Mouse (Mus musculus) brown adipose tissue, adult 24 weeks (tissue): ENCODE results near the gene Hist1h1a. TPM values are rescaled to one million over a fixed set of nuclear protein-coding genes. Genes with fewer than 3 reads are reported as not detected.
"Not testable (repeated sequence)": the region's sequence is repeated elsewhere in the genome, so short reads cannot be mapped to it uniquely, and the experiment has no call there.

Source experiments
- H3K27ac ChIP-seq: fragments of 200-500 bp; replicated peaks from 2 replicates; pipeline ENCODE4 v1.5.1; 2012; ENCODE audit warnings: low read depth, mild to moderate bottlenecking, low read length
- H3K4me1 ChIP-seq: fragments of 200-500 bp; 2 replicates; pipeline ENCODE4 v1.6.1; 2012; ENCODE audit warnings: low read length, mixed read lengths; ENCODE audit not compliant: control insufficient read depth, insufficient read depth, insufficient read length
- H3K4me3 ChIP-seq: fragments of 200-500 bp; 2 replicates; pipeline ENCODE4 v1.5.1; 2012; ENCODE audit warnings: low read depth, mild to moderate bottlenecking, low read length, moderate library complexity; ENCODE audit not compliant: insufficient read depth
- polyA plus RNA-seq: library from polyadenylated mRNA; stranded (reverse); fragments of >200 nt; gene quantifications from 2 replicates; pipeline ENCODE4 v1.2.4, GENCODE M21; 2012; ENCODE audit not compliant: missing spikeins, insufficient read depth, insufficient read length

Hist1h1a gene
- polyA plus RNA-seq = not detected in 2 replicates

GRCm38 (mm10) chr13:23763586-23764323 lies at the start of gene Hist1h1a:
Gene Hist1h1a, plus strand, starts transcription at chr13:23763666.
- no peak within 1 kb of the TSS for H3K27ac ChIP-seq
- H3K4me1 ChIP-seq = no peaks in the 10 kb centered on the region
- H3K4me3 ChIP-seq = peak within 1 kb of the TSS; percentile 66

DNA sequence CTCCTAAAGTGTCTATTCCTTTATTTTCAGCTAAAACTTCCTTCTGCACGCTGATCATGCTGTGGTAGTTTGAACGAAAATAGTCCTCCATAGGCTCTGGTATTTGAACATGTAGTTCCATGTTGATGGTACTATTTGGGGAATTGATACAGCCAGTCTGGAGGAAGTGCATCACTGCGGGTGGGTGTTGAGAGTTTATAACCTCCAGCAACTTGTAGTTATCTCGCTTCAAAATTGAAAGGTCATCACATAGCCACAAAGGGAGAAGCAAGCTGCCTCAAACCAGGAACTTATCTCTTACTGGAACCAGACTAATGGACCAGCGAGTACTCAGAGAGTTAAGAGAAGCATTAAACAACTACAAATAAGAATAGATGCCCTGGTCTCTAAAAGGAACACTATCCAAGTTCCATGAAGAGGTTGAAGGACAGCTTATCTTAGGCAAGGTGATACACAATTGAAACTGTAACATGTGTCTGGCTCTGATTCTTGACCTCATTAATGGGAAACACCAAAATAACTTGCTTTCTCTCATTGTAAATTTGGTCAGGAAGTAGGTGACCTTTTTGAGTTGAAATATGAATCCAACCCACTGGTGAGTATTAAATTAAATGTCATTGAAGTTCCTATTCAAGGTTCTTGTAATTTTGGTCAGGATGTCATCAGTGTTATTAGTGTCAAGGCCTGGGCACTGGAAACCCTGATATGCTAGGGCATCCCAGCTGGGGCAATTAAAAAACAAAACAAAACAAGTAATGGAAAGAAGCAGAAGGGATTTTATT lies 47.0 kb upstream of the Hist1h1a start:
- Histone ChIP-seq H3K27ac (no peak overlapping the region; the same call in 1 of the 2 replicates), H3K4me3 (no peak overlapping the region), H3K4me1 (no peaks in the 10 kb centered on the region; the same call in 1 of the 2 replicates)

- peak overlapping the region; percentile 75 for H3K27ac ChIP-seq
- no peak overlapping the region for H3K4me3 ChIP-seq
- no peaks in the 10 kb centered on the region; the same call in 1 of the 2 replicates for H3K4me1 ChIP-seq
Measured at GRCm38 (mm10) chr13:23717176-23717575, 46.3 kb upstream of the Hist1h1a start.

- not testable (repeated sequence) for H3K4me1 ChIP-seq, H3K4me3 ChIP-seq
- peak overlapping the region; percentile 75 for H3K27ac ChIP-seq
Measured at GRCm38 (mm10) chr13:23717593-23718245, 45.7 kb upstream of the Hist1h1a start.

DNA sequence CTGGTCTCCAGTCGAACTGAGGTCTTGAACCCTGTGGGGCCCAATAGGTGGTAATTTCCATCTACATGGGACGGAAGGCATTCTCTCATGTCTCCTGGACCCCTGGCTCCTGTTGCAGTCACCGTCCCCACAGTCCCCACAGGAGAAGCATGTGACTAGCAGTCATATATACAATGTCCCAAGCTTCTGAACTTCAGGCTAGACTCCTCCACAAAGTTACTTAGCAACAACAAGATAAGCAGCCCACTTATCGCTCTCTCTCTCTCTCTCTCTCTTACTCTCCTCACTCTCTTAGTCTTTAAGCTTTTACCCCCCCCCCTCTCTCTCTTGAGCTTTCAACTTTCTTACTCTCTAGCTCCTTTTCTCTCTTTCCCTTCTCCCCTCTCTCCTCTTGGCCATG lies 39.2 kb upstream of the Hist1h1a start:
- Histone ChIP-seq H3K4me1 (no peaks in the 10 kb centered on the region), H3K4me3 (no peak overlapping the region)

GRCm38 (mm10) chr13:23725213-23725612 lies 38.3 kb upstream of the Hist1h1a start:
- no peak overlapping the region for H3K27ac ChIP-seq
- no peak overlapping the region for H3K4me3 ChIP-seq
- peaks cover 4% of the 10 kb centered on the region; the same call in 1 of the 2 replicates for H3K4me1 ChIP-seq

More for the DNA sequence above, 39.2 kb upstream of the Hist1h1a start:
- H3K27ac ChIP-seq = no peak overlapping the region

- Histone ChIP-seq H3K27ac (peak overlapping the region; percentile 61), H3K4me3 (no peak overlapping the region), H3K4me1 (peaks cover 4% of the 10 kb centered on the region; the same call in 1 of the 2 replicates)
Measured at GRCm38 (mm10) chr13:23728472-23729191, 34.8 kb upstream of the Hist1h1a start.

DNA sequence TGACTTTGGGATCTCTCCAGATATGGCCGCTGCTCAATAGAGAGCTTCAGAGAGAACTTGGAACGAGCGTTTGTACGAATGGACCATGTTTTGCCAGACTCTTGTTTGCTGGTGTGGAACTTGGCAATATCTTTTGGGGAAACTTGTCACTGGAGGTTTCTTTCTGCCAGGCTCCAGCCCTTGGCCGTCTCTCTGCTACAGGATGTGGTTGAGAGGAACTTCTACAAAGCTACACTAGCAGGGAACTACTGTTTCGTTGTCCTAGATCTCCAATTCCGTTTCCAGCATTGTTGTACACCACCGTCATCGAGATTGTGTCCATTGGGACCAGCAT lies 34.3 kb upstream of the Hist1h1a start:
- Histone ChIP-seq H3K4me3 (no peak overlapping the region), H3K4me1 (peaks cover 4% of the 10 kb centered on the region; the same call in 1 of the 2 replicates), H3K27ac (peak overlapping the region; percentile 61)

DNA sequence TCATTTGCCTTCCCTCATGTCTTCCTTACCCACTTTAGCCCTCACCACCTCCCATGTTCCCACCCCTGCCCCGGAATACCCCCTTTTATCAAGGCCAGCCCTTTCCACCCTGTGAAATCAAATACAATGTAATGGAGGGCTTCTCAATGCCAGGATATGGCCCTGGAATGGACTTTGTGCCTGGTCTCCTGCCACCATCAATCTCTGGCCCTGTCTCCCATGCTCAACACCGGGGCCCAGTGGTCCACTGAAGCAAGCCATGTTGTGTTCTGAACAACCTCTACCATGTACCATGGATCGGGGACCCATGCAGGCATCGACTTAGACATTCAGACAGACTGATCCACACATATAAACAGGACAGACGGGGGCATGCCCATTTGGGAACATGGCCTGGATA lies 33.8 kb upstream of the Hist1h1a start:
- Histone ChIP-seq H3K27ac (peak overlapping the region; percentile 61), H3K4me1 (peaks cover 4% of the 10 kb centered on the region; the same call in 1 of the 2 replicates), H3K4me3 (no peak overlapping the region)

DNA sequence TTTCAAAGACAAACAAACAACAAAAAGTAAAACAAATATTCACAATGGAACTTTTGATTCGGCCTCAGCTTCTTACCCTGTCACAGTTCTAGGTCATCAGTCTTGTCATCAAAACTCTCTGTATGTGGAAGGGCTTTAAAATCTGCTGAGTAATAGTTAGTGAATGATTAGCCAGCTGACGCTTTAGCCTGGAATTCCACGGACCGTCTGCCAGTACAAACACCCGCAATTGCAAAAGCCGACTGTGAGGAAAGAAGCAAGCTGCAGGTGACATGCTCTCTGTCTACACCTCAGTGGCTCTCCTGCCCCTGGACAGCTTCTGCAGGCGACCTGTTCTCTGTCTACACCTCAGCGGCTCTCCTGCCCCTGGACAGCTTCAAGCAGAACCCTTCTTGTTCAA lies 33.0 kb upstream of the Hist1h1a start:
- Histone ChIP-seq H3K27ac (0 out of 2 replicates have a peak overlapping the region, but pooled peaks have one; percentile 18), H3K4me1 (peaks cover 4% of the 10 kb centered on the region; the same call in 1 of the 2 replicates), H3K4me3 (no peak overlapping the region)

- Histone ChIP-seq H3K4me1 (peaks cover 4% of the 10 kb centered on the region; the same call in 1 of the 2 replicates), H3K4me3 (no peak overlapping the region), H3K27ac (no peak overlapping the region)
Measured at GRCm38 (mm10) chr13:23732156-23732804, 31.2 kb upstream of the Hist1h1a start.

GRCm38 (mm10) chr13:23737091-23737490 lies 26.4 kb upstream of the Hist1h1a start:
- H3K4me3 ChIP-seq = no peak overlapping the region
- H3K27ac ChIP-seq = no peak overlapping the region
- no peaks in the 10 kb centered on the region for H3K4me1 ChIP-seq

DNA sequence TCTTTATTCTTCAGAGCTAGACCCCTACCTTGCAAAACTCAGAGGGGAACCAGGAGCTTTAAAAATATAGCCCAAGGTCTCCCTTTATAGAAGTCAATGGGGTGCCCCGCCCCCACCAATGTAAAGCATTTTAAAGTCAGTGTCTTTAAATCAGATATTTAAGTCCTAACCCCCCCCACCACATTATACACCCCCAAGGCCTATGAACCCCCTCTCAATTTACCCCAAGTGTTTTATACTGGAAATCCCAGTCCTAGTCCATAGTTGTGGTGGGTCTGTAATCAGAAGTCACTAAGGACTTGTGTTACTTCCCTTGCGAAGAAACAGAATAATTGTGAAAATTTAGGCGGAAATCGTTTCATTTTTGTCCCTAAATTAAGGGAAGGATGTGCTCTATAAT lies 25.4 kb upstream of the Hist1h1a start:
- Histone ChIP-seq H3K4me3 (peak overlapping the region; percentile 81), H3K4me1 (no peaks in the 10 kb centered on the region), H3K27ac (peak overlapping the region; percentile 92)

- H3K27ac ChIP-seq = peak within 1 kb of the TSS; percentile 92
- no peaks in the 10 kb centered on the region for H3K4me1 ChIP-seq
- H3K4me3 ChIP-seq = peak within 1 kb of the TSS; percentile 81
Measured at GRCm38 (mm10) chr13:23738677-23739068, 24.8 kb upstream of the Hist1h1a start, which contains the start of gene Hist1h1c. Gene Hist1h1c, plus strand, starts transcription at chr13:23738808.
